Mouse (Mus musculus) MEL-GATA-1-ER (cell line): ENCODE results near the gene Cwh43.

Experiments
- DNase-seq: peaks from one replicate; pipeline ENCODE4 v3.0.0-alpha.2; 2012; ENCODE audit warnings: low read depth; ENCODE audit errors: extremely low read depth

Cwh43 gene

GRCm38 (mm10) chr5:73405981-73406722, at the start of gene Cwh43:
TSS of gene Cwh43 (plus strand) at chr5:73406075.
- DNase-seq = no peak

GRCm38 (mm10) chr5:73359134-73359751, 46.6 kb upstream of the Cwh43 start:
- DNase-seq = no peak

GRCm38 (mm10) chr5:73359752-73360141, 46.1 kb upstream of the Cwh43 start:
- DNase-seq = no peak

- no peak for DNase-seq
Measured at GRCm38 (mm10) chr5:73360240-73360639, 45.6 kb upstream of the Cwh43 start.

GRCm38 (mm10) chr5:73362338-73362737, 43.5 kb upstream of the Cwh43 start:
- no peak for DNase-seq

DNA sequence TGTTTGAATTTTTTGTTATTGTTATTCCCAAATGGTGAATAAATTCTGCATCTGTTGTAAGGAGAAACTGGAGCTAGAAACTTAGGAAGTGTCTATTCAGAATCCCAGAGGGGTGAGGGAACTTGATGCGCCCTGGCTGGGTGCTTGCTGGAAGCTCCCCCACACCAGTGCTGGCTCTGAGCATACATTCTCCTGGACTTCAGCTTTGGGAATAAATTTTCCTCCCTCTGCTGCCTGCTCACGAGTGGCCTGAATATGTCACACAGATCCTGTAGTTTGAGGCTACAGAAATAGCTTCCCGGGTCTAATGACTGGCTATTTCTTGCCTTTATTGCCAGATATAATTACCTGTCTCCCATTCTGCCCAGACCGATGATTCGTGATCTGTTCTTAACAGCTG, 43.1 kb upstream of the Cwh43 start:
- DNase-seq = no peak

DNA sequence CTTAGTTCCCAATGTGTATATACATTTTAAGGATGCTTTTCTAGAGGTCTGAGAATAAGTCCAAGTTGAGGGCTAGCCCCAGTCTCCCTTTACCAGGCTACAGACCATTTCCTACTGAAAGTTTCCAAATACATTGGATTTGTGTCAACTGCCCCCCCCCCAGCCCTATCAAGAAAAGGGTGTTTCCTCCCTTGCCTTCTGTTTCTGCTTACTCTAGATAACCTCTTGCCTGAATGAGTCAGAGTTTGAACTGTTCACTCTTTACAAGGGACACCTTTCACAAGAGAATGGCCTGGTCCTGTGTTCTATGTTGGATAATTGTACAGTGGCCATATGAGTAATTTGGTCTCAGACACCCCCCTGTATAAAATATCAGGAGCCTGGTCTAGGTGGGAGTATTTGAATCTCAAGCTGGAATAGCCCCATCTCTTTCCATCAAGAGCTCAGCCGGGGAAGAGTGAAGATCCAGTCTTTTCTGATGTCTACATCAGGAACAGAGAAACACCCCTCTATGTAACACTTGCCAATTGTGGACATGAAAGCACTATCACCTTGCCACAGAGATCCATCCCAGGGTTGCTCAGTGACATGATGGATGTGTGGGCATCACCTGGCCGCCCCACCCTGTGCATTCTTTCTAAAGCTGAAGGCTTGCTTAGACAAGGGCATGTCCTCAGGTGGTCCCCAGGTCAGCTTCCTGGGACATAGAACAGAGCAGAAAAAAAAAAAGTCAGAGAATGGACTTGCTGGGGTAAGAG, 41.6 kb upstream of the Cwh43 start:
- DNase-seq = peak; percentile 70

GRCm38 (mm10) chr5:73367906-73368305, 38.0 kb upstream of the Cwh43 start:
- DNase-seq = no peak

- no peak for DNase-seq
Measured at GRCm38 (mm10) chr5:73368845-73369447, 36.9 kb upstream of the Cwh43 start.

DNA sequence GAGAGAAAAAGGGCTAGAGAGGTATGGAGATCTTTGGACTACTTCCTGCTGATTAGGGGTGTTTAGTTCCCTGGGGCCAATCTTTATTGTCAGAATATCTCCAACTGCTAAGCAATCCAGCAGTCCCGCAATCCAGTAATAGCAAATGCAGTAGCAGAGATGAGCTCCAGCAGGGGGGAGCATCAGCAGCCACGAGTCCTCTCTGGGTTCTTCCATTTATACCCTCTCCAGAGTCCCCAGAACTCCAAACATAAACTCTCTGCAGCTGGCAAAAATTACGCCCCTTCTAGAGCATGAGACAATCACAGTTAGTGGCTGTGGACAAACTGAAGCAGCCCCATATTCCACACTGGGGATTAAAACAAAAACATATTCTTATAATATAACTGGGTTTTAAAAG, 36.1 kb upstream of the Cwh43 start:
- DNase-seq = no peak

GRCm38 (mm10) chr5:73372601-73373000, 33.3 kb upstream of the Cwh43 start:
- DNase-seq = no peak

- DNase-seq = no peak
Measured at GRCm38 (mm10) chr5:73373184-73373583, 32.7 kb upstream of the Cwh43 start.

GRCm38 (mm10) chr5:73376041-73376440, 29.8 kb upstream of the Cwh43 start:
- no peak for DNase-seq

GRCm38 (mm10) chr5:73376491-73376890, 29.4 kb upstream of the Cwh43 start:
- DNase-seq = no peak

GRCm38 (mm10) chr5:73379908-73380307, 26.0 kb upstream of the Cwh43 start:
- DNase-seq = peak; percentile 41

DNA sequence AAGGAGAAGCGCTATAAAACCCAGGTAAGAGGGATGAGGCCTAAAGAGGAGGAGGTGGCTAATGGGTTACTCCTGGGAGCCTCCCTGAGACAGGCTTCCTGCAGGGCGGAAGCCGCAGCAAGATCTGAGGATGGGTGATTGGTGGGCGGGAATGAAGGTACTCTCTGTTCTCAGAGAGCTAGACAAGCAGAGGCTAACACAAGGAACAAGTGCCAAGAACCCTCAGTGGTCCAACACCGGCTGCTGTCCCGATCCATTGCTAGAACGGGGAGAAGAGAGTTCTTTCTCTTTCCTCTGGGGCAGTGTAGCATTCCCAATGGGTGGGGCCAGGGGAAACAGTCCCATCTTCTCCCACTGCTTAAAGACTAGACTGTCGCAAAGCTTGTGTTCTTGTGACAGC, 25.0 kb upstream of the Cwh43 start:
- DNase-seq = no peak

DNA sequence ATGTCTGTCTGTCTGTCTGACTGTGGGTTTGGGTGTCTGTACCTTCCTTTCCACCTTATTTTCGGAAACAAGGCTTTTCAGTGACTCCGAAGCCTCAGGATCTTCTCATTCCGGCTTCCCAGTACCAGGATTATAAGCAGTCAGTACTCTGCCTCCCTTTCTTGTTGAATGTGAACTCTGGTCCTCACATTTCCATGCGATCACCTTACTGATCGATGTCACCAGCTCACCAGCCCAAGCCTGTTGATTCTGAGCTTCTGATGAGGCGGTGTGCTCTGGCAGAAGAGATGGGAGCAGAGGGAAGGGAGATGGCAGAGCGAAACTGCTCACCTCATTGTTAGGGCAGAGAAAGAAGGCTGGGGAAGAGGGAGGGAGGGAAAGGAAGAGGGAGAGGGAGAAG, 24.4 kb upstream of the Cwh43 start:
- no peak for DNase-seq

- no peak for DNase-seq
Measured at GRCm38 (mm10) chr5:73381976-73382540, 23.8 kb upstream of the Cwh43 start.

- DNase-seq = peak; percentile 61
Measured at GRCm38 (mm10) chr5:73382737-73383646, 22.9 kb upstream of the Cwh43 start.

- DNase-seq = no peak
Measured at GRCm38 (mm10) chr5:73383647-73383970, 22.3 kb upstream of the Cwh43 start.

DNA sequence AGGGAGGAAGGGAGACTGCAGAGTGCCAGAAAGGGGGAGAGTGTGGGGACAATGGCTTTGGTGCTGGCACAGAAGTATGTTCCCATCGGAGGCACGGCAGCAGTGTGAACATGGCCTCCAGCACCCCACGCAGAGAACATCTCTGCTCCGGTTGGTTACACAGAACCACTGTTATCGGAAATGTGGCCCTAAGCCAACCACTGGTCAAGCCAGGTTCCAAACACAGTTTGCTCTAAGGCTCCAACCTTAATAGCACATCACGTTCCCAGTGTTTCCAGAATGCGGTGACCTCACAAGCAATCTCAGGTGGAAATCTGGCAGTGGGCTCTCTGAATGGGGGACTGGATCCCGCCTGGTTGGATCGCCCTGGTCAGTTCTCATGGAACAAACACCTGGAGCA, 12.8 kb upstream of the Cwh43 start:
- DNase-seq = no peak
